Mouse (Mus musculus) heart, postnatal 4 days (tissue): Measurements from ENCODE around the gene Cdh10. TPM values are rescaled to one million over a fixed set of nuclear protein-coding genes. Genes with fewer than 3 reads are reported as not detected.

ENCODE experiments used
- DNase-seq: peaks from one replicate; pipeline ENCODE4 v3.0.0; 2021
- total RNA-seq, 2 experiments: library from RNA; stranded (reverse); gene quantifications; 2 replicates each; pipeline ENCODE4 v1.2.3; 2021

Cdh10 gene
- total RNA-seq, 2 experiments from 2014 or later = 0.24 to 0.32 TPM

GRCm38 (mm10) chr15:18984891-18985290 is 166.1 kb downstream of the Cdh10 start:
- DNase-seq = no peak

GRCm38 (mm10) chr15:18987671-18988070 is 168.9 kb downstream of the Cdh10 start:
- DNase-seq = no peak

GRCm38 (mm10) chr15:18993512-18993911 is 174.8 kb downstream of the Cdh10 start:
- no peak for DNase-seq

- no peak for DNase-seq
These were observed 175.5 kb downstream of the Cdh10 start for GRCm38 (mm10) chr15:18994294-18994693.

- DNase-seq = no peak
These were observed 192.1 kb downstream of the Cdh10 start for GRCm38 (mm10) chr15:19010829-19011228.

GRCm38 (mm10) chr15:19032983-19033382 is 214.2 kb downstream of the Cdh10 start:
- DNase-seq = no peak

GRCm38 (mm10) chr15:19040077-19040476 is 221.3 kb downstream of the Cdh10 start:
- no peak for DNase-seq
